In genomic region chrX:38654681-38655080, GRCm38 (mm10) we compare ENCODE assay signal across 15 mouse cellular contexts. TPM values are rescaled to one million over a fixed set of nuclear protein-coding genes. Genes with fewer than 3 reads are reported as not detected.
DNase-seq lines count a peak whose midpoint lies in the region; ATAC-seq and TF ChIP-seq lines count a peak whose summit lies in the region.
"Had no signal": no experiment of that assay in that cellular context is flagged by ENCODE, and none has a peak within 500 bp of the region (broad histone marks: within the 10 kb centered on the region; RNA-seq: fewer than 3 reads in every experiment).

No protein-coding gene starts in this region.

- TF ChIP-seq EP300 in heart, adult 2 months (IDR thresholded peaks at IDR 0.05; ENCODE audit: insufficient read depth, low read depth, low read length): no peak
- no peak for TF ChIP-seq EP300 in MEL (IDR thresholded peaks at IDR 0.05; ENCODE audit: low read depth in 1 of 2, low read length in 2 of 2)

- intact Hi-C loops in heart, adult 2 months (cut with DNase I): no loop called here
- intact Hi-C loops in heart, postnatal 36 days (cut with DNase I): no loop called here

- no peak for ATAC-seq in cerebellum, adult (ENCODE audit: insufficient number of reproducible peaks, low FRiP score, low TSS enrichment)
- ATAC-seq: inflammation-experienced regulatory T-cells, adult 6 months had no signal

- H3K36me3 ChIP-seq in heart, adult 2 months (ENCODE audit: control insufficient read depth, insufficient read depth, low read length): no peaks in the 10 kb centered on the region
- H3K36me3 ChIP-seq in MEL (ENCODE audit: control insufficient read depth in 1 of 2, insufficient read depth in 2 of 2, low read length in 2 of 2): no peaks in the 10 kb centered on the region
- H3K36me3 ChIP-seq in splenic B cell, adult 2 months (ENCODE audit: control insufficient read depth, insufficient read depth, low read length, poor library complexity, severe bottlenecking): no peaks in the 10 kb centered on the region
- H3K36me3 ChIP-seq: G1E; heart, embryonic 15.5 days had no signal

- TF ChIP-seq RAD21 in MEL (IDR thresholded peaks at IDR 0.05; ENCODE audit: low read depth, low read length): peak; percentile 60

- H3K9ac ChIP-seq in heart, adult 2 months (ENCODE audit: low read depth, low read length): no peak overlapping the region
- no peak overlapping the region for H3K9ac ChIP-seq in MEL (ENCODE audit: control insufficient read depth, low read depth, low read length, poor library complexity, severe bottlenecking)
- H3K9ac ChIP-seq: heart, embryonic 15.5 days had no signal

- H3K27ac ChIP-seq in heart, adult 2 months: no peak overlapping the region
- no peak overlapping the region for H3K27ac ChIP-seq in MEL (ENCODE audit: control insufficient read depth, low read depth, low read length)
- H3K27ac ChIP-seq: heart, embryonic 15.5 days; macrophage had no signal

- H3K4me1 ChIP-seq in heart, adult 2 months (ENCODE audit: control insufficient read depth, insufficient read depth, low read length): no peaks in the 10 kb centered on the region
- no peaks in the 10 kb centered on the region for H3K4me1 ChIP-seq in MEL (ENCODE audit: control insufficient read depth in 1 of 2, insufficient read depth in 2 of 2, low read length in 2 of 2)
- H3K4me1 ChIP-seq: heart, embryonic 15.5 days had no signal

- TF ChIP-seq CTCF in heart, adult 2 months (IDR thresholded peaks at IDR 0.05): peak; percentile 62
- peak; percentile 57 to 66 (median 62) for TF ChIP-seq CTCF in MEL (IDR thresholded peaks at IDR 0.05 in 2 of 3, conservative IDR thresholded peaks at IDR 0.05 in 1 of 3; ENCODE audit: control insufficient read depth in 1 of 3, insufficient read depth in 1 of 3, low read depth in 2 of 3, low read length in 3 of 3, poor library complexity in 1 of 3, severe bottlenecking in 1 of 3)

- no peaks in the 10 kb centered on the region for H3K27me3 ChIP-seq in heart, adult 2 months (ENCODE audit: control insufficient read depth, insufficient read depth, low read length)
- no peaks in the 10 kb centered on the region; a peak in 1 of 4 replicates for H3K27me3 ChIP-seq in MEL (ENCODE audit: control insufficient read depth in 1 of 2, insufficient read depth in 2 of 2, low read length in 2 of 2)
- no peaks in the 10 kb centered on the region for H3K27me3 ChIP-seq in splenic B cell, adult 2 months (ENCODE audit: control insufficient read depth, insufficient read depth, low read length, poor library complexity, severe bottlenecking)
- H3K27me3 ChIP-seq: heart, embryonic 15.5 days had no signal

- H3K79me2 ChIP-seq in heart, adult 2 months (replicated peaks; ENCODE audit: control insufficient read depth, insufficient read depth, low read length): no peaks in the 10 kb centered on the region
- H3K79me2 ChIP-seq in MEL (ENCODE audit: control insufficient read depth, insufficient read depth, low read length, poor library complexity): no peaks in the 10 kb centered on the region

- no peak overlapping the region for H3K4me3 ChIP-seq in heart, adult 2 months
- H3K4me3 ChIP-seq in MEL (ENCODE audit: control insufficient read depth in 1 of 2, insufficient read depth in 1 of 2, low read depth in 2 of 2, low read length in 2 of 2): no peak overlapping the region
- H3K4me3 ChIP-seq: heart, embryonic 15.5 days had no signal

- no peak for TF ChIP-seq POLR2A in heart, adult 2 months (IDR thresholded peaks at IDR 0.05; ENCODE audit: insufficient read depth, low read depth, low read length)
- TF ChIP-seq POLR2A in MEL (IDR thresholded peaks at IDR 0.05; ENCODE audit: control insufficient read depth in 1 of 2, insufficient read depth in 1 of 2, low read depth in 1 of 2, low read length in 2 of 2, poor library complexity in 1 of 2): no peak

- DNase-seq in heart, adult 2 months: no peak
- no peak for DNase-seq in heart, postnatal 36 days
- DNase-seq in spleen, adult 12 weeks (ENCODE audit: low spot score): peak; percentile 6
- no peak for DNase-seq in spleen, adult 18-20 months
- DNase-seq in MEL (ENCODE audit: low read depth, low spot score): peak; percentile 28
- DNase-seq in splenic B cell, adult 2 months (ENCODE audit: low read depth, low spot score): peak; percentile 30
- no peak for DNase-seq in kidney, adult 11 months
- DNase-seq: adrenal gland, postnatal 10 days; cerebellum, adult 2 months; gastrocnemius, postnatal 14 days had no signal

- no peaks in the 10 kb centered on the region for H3K9me3 ChIP-seq in MEL (replicated peaks; ENCODE audit: insufficient read depth, low read length)
- H3K9me3 ChIP-seq: G1E; heart, embryonic 15.5 days had no signal

- WGBS in heart, adult 2 months: 80% methylated on average over 5 of the region's 5 CpGs

TF ChIP-seq in MEL, 35 proteins besides CTCF, POLR2A, EP300 and RAD21:
- peak; percentile 62 for TF ChIP-seq SMC3 (IDR thresholded peaks at IDR 0.05; ENCODE audit: low read depth, low read length)
- TF ChIP-seq USF1 (IDR thresholded peaks at IDR 0.05; ENCODE audit: low read depth, low read length): no peak
- peak; percentile 45 for TF ChIP-seq ZC3H11A (IDR thresholded peaks at IDR 0.05; ENCODE audit: low read depth, low read length)

RNA-seq across cellular contexts. Expression of gene C1galt1c1, which starts 19.8 kb away (rescaled TPM):
- total RNA-seq in heart, adult 2 months (2021): 10 to 100 TPM; 11.6 to 13.1 TPM
- 6.2 and 10.3 TPM in 2 replicates for polyA plus RNA-seq in heart, adult 2 months (2012; rRNA removed)
- total RNA-seq in heart, postnatal 36 days (2021): 10 to 100 TPM; 11.2 to 13.0 TPM
- 10.6 and 11.0 TPM in 2 replicates for total RNA-seq in MEL (2012; rRNA removed)
- polyA plus RNA-seq in MEL (2012; ENCODE audit: insufficient read depth in 1 of 2, insufficient read length in 2 of 2, low read depth in 1 of 2, low replicate concordance in 2 of 2, missing spikeins in 1 of 2): 1 to 10 TPM in 1 of 2 experiments, not detected in 1; 8.0 TPM

RNA-seq across cellular contexts. Expression of gene Mcts1, which starts 54.3 kb away (rescaled TPM):
- 10 to 100 TPM; 32.5 to 34.7 TPM for total RNA-seq in heart, adult 2 months (2021)
- 11.9 and 17.1 TPM in 2 replicates for polyA plus RNA-seq in heart, adult 2 months (2012; rRNA removed)
- total RNA-seq in heart, postnatal 36 days (2021): 10 to 100 TPM; 40.2 to 42.9 TPM
- 37.0 and 39.3 TPM in 2 replicates for total RNA-seq in MEL (2012; rRNA removed)
- 10 to 100 TPM in 1 of 2 experiments, not detected in 1; 27.3 TPM for polyA plus RNA-seq in MEL (2012; ENCODE audit: insufficient read depth in 1 of 2, insufficient read length in 2 of 2, low read depth in 1 of 2, low replicate concordance in 2 of 2, missing spikeins in 1 of 2)

Comparison
In these comparisons a context has a peak if more than half of its experiments do, and no peak if none do; other contexts are left out.
1. DNase-seq: peak in spleen, adult 12 weeks (single experiment), MEL (single experiment) and splenic B cell, adult 2 months (single experiment); none in heart, adult 2 months (0 of 2), heart, postnatal 36 days (0 of 2), spleen, adult 18-20 months (0 of 2) and kidney, adult 11 months (single experiment).